Mouse (Mus musculus): ENCODE measurements at regions not wholly inside any gene's neighbourhood (a gene's known extent, or its start where the extent isn't known, plus 50 kb on each side); places are given as distances from the start of the nearest gene placed in this dataset.

DNA sequence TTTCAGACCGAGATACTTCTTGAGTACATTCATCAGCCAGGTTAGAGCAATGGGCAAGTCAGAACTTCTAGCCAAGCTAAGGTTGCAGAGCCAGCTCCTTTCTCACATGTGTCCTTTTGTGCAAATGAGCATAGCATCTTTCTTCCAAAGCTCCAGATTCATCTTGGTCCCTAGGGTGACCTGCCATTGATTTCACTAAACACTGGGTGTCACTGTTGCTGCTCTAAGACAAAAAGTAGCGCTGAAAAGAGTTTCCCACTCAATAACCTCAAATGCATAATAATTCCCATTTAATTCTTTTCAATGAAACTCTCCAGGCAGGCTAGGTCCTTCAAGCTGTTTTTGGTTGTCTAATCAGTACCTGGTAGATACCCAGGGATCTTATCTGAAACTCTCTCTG lies 688.6 kb upstream of the BB014433 start:
- no peak for DNase-seq

DNA sequence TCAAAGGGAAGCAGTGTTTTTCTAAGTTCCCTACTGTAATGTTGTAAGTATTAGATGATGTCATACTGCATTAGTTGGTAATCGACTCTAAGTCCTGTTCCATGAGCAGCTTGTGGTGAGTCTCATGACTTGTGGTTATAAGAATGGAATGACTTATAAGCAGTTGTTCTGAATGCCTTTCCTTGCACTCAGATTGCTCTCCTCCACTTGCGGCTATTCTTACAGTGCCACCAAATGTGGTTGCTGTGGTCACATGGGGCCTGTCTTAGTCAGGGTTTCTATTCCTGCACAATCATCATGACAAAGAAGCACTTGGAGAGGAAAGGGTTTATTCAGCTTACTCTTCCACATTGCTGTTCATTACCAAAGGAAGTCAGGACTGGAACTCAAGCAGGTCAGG lies 685.4 kb upstream of the BB014433 start:
- no peak for DNase-seq

DNA sequence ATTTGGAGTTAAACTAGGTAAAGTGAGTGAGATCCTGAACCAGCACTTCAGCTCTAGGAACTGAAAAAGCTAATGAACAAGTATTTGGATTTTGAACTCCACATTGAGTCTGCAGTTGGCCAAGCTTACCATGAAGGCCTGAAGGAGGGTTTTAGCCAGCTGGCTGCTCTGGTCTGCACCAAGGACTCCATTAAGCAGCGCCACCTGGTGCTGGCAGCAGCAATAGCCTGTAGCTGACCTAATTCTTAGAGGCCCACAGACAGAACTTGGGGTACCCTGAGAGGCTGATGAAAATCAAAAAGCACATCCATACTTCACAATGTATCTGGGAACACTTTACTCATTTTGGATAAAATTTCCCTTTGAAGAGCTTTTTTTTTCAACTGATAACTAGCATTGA lies 683.2 kb upstream of the BB014433 start:
- DNase-seq: peak; percentile 62 to 68

DNA sequence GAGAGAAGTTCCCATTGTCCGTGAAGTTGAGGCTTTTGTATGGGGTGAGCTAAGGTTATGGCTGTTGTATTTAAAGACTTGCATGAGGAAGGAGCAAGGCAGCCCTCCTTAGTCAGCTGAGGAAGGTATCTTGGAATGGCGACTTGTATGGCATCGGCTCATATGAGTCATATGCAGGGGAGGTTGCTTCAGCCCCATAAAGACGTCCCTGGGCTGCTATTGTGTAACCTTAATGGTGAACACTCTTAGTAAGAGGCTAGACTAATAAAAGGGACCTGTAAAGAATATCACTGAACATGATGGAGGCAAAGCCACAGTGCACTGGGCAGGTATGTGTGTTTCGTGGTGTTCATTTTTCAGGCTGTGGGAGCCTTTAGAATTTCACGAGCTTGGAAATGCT lies 680.4 kb upstream of the BB014433 start:
- no peak for DNase-seq
